Mouse (Mus musculus) liver, embryonic 11.5 days (tissue): ENCODE results near the gene Fbxl18. TPM values are rescaled to one million over a fixed set of nuclear protein-coding genes. Genes with fewer than 3 reads are reported as not detected.

Source experiments
- ATAC-seq: fragments of 200-750 bp; cut with Nextera tagmentation; replicated peaks from 2 replicates; pipeline ENCODE4 v1.8.0; 2017; ENCODE audit warnings: moderate number of reproducible peaks, mild to moderate bottlenecking, moderate TSS enrichment, moderate library complexity; ENCODE audit not compliant: low FRiP score
- DNase-seq: peaks from one replicate; pipeline ENCODE4 v3.0.0-alpha.2; 2017; ENCODE audit warnings: low spot score
- H3K27ac ChIP-seq: fragments of 300-500 bp; sonication (generic); 2 replicates; pipeline ENCODE4 v1.5.1; 2014; ENCODE audit warnings: mild to moderate bottlenecking, low read depth, low read length, control low read depth
- H3K27me3 ChIP-seq: fragments of 300-500 bp; sonication (generic); replicated peaks from 2 replicates; pipeline ENCODE4 v1.6.1; 2014; ENCODE audit warnings: low read length, mixed read lengths; ENCODE audit not compliant: control insufficient read depth, insufficient read depth
- H3K36me3 ChIP-seq: fragments of 300-500 bp; sonication (generic); 2 replicates; pipeline ENCODE4 v1.6.1; 2014; ENCODE audit warnings: mild to moderate bottlenecking, low read length, moderate library complexity, mixed read lengths; ENCODE audit not compliant: control insufficient read depth, insufficient read depth
- H3K4me1 ChIP-seq: fragments of 300-500 bp; sonication (generic); replicated peaks from 2 replicates; pipeline ENCODE4 v1.6.1; 2014; ENCODE audit warnings: low read length, mixed read lengths; ENCODE audit not compliant: control insufficient read depth, insufficient read depth
- H3K4me2 ChIP-seq: fragments of 300-500 bp; sonication (generic); 2 replicates; pipeline ENCODE4 v1.6.1; 2014; ENCODE audit warnings: mild to moderate bottlenecking, control low read depth, moderate library complexity
- H3K4me3 ChIP-seq: fragments of 300-500 bp; sonication (generic); 2 replicates; pipeline ENCODE4 v1.5.1; 2014; ENCODE audit warnings: low read depth, low read length, control low read depth
- H3K9ac ChIP-seq: fragments of 300-500 bp; sonication (generic); 2 replicates; pipeline ENCODE4 v1.6.1; 2014; ENCODE audit warnings: low read depth, low read length, control low read depth
- H3K9me3 ChIP-seq: fragments of 300-500 bp; sonication (generic); 2 replicates; pipeline ENCODE4 v1.6.1; 2016; ENCODE audit warnings: low read length, inconsistent platforms, mixed read lengths; ENCODE audit not compliant: control insufficient read depth
- WGBS: fragments of 180-500 bp; shearing (Covaris S2); extraction: QIAGEN DNeasy Blood & Tissue Kit; methylation state at CpG from one replicate; pipeline ENCODE4 v1.1.7; 2014; 5-methylcytosine and 5-hydroxymethylcytosine counted together
- polyA plus RNA-seq: library from polyadenylated mRNA; unstranded; fragments of >200 nt; fragmentation: Nextera tagmentation; extraction: Ambion mirVana; gene quantifications from 2 replicates; pipeline ENCODE4 v1.2.1, GENCODE M21; 2014

The Fbxl18 gene
- polyA plus RNA-seq, 1 experiment from 2014 or later = 6.7 TPM

- H3K4me1 ChIP-seq = peaks cover 17% of the 10 kb centered on the region
- no peak overlapping the region for H3K4me3 ChIP-seq
- no peak overlapping the region for H3K9ac ChIP-seq
- H3K36me3 ChIP-seq = peaks cover 29% of the 10 kb centered on the region
- no peak for ATAC-seq
- DNase-seq = no peak
- 36% methylated on average over 13 of the region's 13 CpGs for WGBS
- H3K4me2 ChIP-seq = no peak overlapping the region
- no peaks in the 10 kb centered on the region for H3K9me3 ChIP-seq
- H3K27ac ChIP-seq = peak overlapping the region; percentile 32
- H3K27me3 ChIP-seq = no peaks in the 10 kb centered on the region
Measured at GRCm38 (mm10) chr5:142880806-142881516, 14.3 kb downstream of the Fbxl18 start.

GRCm38 (mm10) chr5:142880246-142880645 lies 15.0 kb downstream of the Fbxl18 start:
- Histone ChIP-seq H3K27me3 (no peaks in the 10 kb centered on the region), H3K4me3 (no peak overlapping the region), H3K4me1 (peaks cover 17% of the 10 kb centered on the region), H3K36me3 (peaks cover 22% of the 10 kb centered on the region), H3K9me3 (no peaks in the 10 kb centered on the region), H3K27ac (no peak overlapping the region), H3K4me2 (no peak overlapping the region), H3K9ac (no peak overlapping the region)
- DNase-seq (no peak), ATAC-seq (no peak)
- WGBS = 78% methylated on average over 6 of the region's 6 CpGs

- peak; percentile 82 for ATAC-seq
- H3K9ac ChIP-seq = no peak overlapping the region
- no peaks in the 10 kb centered on the region for H3K27me3 ChIP-seq
- 62% methylated on average over 8 of the region's 8 CpGs for WGBS
- H3K4me2 ChIP-seq = no peak overlapping the region
- no peak overlapping the region for H3K27ac ChIP-seq
- peaks cover 15% of the 10 kb centered on the region for H3K36me3 ChIP-seq
- H3K4me1 ChIP-seq = peaks cover 17% of the 10 kb centered on the region
- no peak overlapping the region for H3K4me3 ChIP-seq
- H3K9me3 ChIP-seq = no peaks in the 10 kb centered on the region
- DNase-seq = peak; percentile 67
Measured at GRCm38 (mm10) chr5:142879318-142880175, 15.7 kb downstream of the Fbxl18 start.

- H3K36me3 ChIP-seq = peaks cover 12% of the 10 kb centered on the region; the same call in 1 of the 2 replicates
- H3K4me1 ChIP-seq = peaks cover 17% of the 10 kb centered on the region
- H3K4me2 ChIP-seq = no peak overlapping the region
- no peaks in the 10 kb centered on the region for H3K9me3 ChIP-seq
- H3K27me3 ChIP-seq = no peaks in the 10 kb centered on the region
- no peak overlapping the region for H3K27ac ChIP-seq
- H3K4me3 ChIP-seq = no peak overlapping the region
- ATAC-seq = no peak
- WGBS = 92% methylated on average over 15 of the region's 15 CpGs
- no peak for DNase-seq
- H3K9ac ChIP-seq = no peak overlapping the region
Measured at GRCm38 (mm10) chr5:142878570-142878969, 16.7 kb downstream of the Fbxl18 start.

GRCm38 (mm10) chr5:142877337-142878280 lies 17.6 kb downstream of the Fbxl18 start:
- ATAC-seq (peak; percentile 62), DNase-seq (peak; percentile 79)
- Histone ChIP-seq H3K27ac (no peak overlapping the region), H3K4me3 (no peak overlapping the region), H3K9me3 (no peaks in the 10 kb centered on the region), H3K4me2 (no peak overlapping the region), H3K9ac (peak overlapping the region; percentile 22; the same call in 1 of the 2 replicates), H3K36me3 (peaks cover 12% of the 10 kb centered on the region; the same call in 1 of the 2 replicates), H3K27me3 (no peaks in the 10 kb centered on the region), H3K4me1 (peaks cover 17% of the 10 kb centered on the region)
- WGBS = 35% methylated on average over 11 of the region's 11 CpGs

GRCm38 (mm10) chr5:142876896-142877295 lies 18.3 kb downstream of the Fbxl18 start:
- H3K9ac ChIP-seq = no peak overlapping the region
- no peak overlapping the region for H3K4me3 ChIP-seq
- H3K9me3 ChIP-seq = no peaks in the 10 kb centered on the region
- ATAC-seq (no peak), DNase-seq (no peak)
- no peak overlapping the region for H3K4me2 ChIP-seq
- 89% methylated on average over 5 of the region's 5 CpGs for WGBS
- no peak overlapping the region for H3K27ac ChIP-seq
- peaks cover 16% of the 10 kb centered on the region; the same call in 1 of the 2 replicates for H3K36me3 ChIP-seq
- no peaks in the 10 kb centered on the region for H3K27me3 ChIP-seq
- peaks cover 15% of the 10 kb centered on the region for H3K4me1 ChIP-seq

- Histone ChIP-seq H3K27ac (no peak overlapping the region), H3K9ac (no peak overlapping the region), H3K4me1 (peaks cover 2% of the 10 kb centered on the region; the same call in 1 of the 2 replicates), H3K4me2 (no peak overlapping the region), H3K27me3 (no peaks in the 10 kb centered on the region), H3K4me3 (no peak overlapping the region), H3K36me3 (peaks cover 17% of the 10 kb centered on the region; the same call in 1 of the 2 replicates), H3K9me3 (no peaks in the 10 kb centered on the region)
- 91% methylated on average over 10 of the region's 10 CpGs for WGBS
- ATAC-seq (no peak), DNase-seq (no peak)
Measured at GRCm38 (mm10) chr5:142875513-142875905, 19.7 kb downstream of the Fbxl18 start.
